Mouse (Mus musculus) splenic B cell, adult 2 months (primary cell): ENCODE data around the gene Tspan4.

Experiments
- DNase-seq: peaks from one replicate; pipeline ENCODE4 v3.0.0-alpha.2; 2011; ENCODE audit warnings: low read depth, low spot score
- H3K27me3 ChIP-seq: 2 replicates; pipeline ENCODE4 v1.6.1; 2012; ENCODE audit warnings: mild to moderate bottlenecking, low read length, moderate library complexity, mixed read lengths; ENCODE audit not compliant: control insufficient read depth, poor library complexity, insufficient read depth, severe bottlenecking
- H3K36me3 ChIP-seq: 2 replicates; pipeline ENCODE4 v1.6.1; 2012; ENCODE audit warnings: mild to moderate bottlenecking, low read length, moderate library complexity, mixed read lengths; ENCODE audit not compliant: control insufficient read depth, poor library complexity, insufficient read depth, severe bottlenecking

Gene Tspan4

DNA sequence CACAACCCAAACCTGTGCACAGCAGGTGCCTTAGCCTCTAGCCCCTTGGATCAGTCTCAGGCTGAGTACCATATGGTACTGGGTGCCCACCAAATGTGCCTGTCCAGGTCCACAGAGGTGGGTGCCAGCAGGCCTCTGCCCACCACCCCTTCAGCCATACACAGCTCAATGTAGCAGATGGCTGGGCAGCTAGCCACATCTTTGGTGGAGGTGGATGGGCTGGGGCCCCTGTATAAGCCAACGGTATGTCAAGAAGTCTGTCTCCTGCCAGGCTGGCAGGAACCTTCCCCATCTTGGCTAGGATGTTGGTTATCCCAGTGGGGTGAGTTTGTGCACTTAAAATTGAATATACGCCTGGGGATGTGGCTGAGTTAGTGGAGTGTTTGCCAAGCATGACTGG is 10.6 kb downstream of the Tspan4 start:
- H3K27me3 ChIP-seq, result no peaks in the 10 kb centered on the region
- no peak for DNase-seq
- no peaks in the 10 kb centered on the region for H3K36me3 ChIP-seq

DNA sequence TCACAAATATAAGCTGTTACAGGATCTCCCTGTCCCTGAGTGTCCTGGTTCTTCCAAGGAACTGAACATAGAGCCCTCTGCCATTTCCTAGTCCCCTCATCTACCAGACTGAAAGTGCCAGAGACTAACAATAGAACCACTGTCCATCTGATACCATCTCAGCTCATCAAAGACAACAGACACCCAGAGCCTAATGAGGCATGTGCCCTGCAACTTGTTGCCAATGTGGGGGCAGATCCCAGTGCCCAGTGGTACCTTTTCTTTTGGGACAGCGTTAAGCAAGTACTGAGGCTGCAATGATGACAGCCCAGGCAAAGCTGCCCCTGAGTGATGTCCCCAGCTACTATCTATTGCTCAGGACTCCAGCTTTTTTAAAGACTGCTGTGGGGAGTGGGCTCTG is 11.2 kb downstream of the Tspan4 start:
- H3K27me3 ChIP-seq, result no peaks in the 10 kb centered on the region
- no peaks in the 10 kb centered on the region for H3K36me3 ChIP-seq
- no peak for DNase-seq

DNA sequence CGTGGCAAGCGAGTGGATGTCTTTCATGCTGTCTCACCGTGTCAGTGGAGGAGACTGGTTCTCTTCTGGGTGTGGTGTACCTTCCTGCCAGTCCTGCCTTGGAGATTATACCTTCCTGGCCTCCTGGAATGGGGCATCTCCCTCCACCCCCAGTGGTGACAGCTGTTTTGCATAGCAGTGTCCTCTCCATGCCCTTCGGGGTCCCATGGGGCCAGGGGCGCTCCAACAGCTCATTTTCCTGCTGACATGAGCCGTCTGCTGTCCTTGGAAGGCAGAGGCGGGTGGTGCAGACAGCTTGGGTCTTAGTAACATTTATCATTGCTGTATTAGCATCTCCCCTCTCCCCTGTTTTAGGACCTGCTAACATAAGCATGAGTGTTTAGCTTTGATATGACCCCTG is 12.1 kb downstream of the Tspan4 start:
- Histone ChIP-seq H3K36me3 (no peaks in the 10 kb centered on the region), H3K27me3 (no peaks in the 10 kb centered on the region)
- DNase-seq, result no peak

DNA sequence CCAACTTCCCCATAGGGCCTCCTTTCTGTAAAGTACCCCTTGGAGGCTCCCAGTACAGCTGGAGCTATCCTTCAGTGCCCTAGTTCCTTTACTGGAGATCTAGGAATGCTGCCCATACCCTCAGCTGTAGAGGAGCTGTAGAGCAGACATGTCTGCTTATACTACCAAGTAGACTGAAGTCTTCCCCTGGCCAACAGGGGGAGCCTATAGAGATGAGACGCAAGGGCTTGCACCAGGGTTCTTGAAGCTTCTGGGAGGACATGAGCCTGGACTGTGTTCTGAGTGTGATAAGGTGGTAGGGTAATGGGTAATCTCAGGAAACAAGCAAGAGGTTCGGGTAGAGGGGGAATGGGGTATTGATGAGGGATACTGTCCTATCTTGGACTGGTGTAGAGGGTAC is 16.1 kb downstream of the Tspan4 start:
- peak; percentile 36 for DNase-seq
- Histone ChIP-seq H3K27me3 (no peaks in the 10 kb centered on the region), H3K36me3 (no peaks in the 10 kb centered on the region)

DNA sequence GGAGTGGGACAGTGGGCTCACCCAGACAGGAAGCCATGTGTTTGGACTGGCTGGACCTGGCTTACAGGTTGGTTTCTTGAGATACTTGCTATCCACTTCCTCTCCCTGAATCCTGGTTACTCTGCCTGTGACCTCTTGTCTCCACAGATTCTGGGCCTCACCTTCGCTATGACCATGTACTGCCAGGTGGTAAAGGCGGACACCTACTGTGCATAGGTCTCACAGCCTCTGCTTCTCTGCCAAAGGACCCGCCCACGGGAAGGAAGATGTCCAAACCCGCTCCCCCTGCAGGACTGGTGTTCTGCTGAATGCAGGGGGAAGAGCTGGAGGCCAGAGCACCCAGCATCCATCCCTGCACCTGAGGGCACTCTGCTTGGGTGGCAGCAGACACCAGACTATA is 17.7 kb downstream of the Tspan4 start:
- no peak for DNase-seq
- H3K36me3 ChIP-seq, result no peaks in the 10 kb centered on the region
- no peaks in the 10 kb centered on the region for H3K27me3 ChIP-seq

DNA sequence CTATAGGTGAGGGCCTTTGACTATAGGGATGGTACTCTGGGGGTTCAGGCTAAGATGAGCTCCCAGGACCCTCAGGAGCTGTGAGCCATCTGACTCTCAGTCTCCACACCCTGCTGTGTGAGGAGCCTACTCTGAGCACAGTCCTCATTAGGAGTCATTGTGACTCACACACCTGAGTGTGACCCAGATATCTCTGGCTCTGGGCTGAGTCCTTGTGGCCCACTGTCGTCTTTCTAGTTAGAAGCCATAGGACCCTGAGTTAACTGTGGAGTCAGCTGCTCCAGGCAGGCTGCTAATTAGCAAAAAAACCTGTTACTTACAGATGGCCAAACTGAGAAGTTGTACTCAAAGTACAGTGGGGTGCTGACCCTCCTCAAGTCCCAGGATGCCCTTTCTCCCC is 18.7 kb downstream of the Tspan4 start:
- H3K36me3 ChIP-seq, result no peaks in the 10 kb centered on the region
- no peaks in the 10 kb centered on the region for H3K27me3 ChIP-seq
- DNase-seq, result no peak

DNA sequence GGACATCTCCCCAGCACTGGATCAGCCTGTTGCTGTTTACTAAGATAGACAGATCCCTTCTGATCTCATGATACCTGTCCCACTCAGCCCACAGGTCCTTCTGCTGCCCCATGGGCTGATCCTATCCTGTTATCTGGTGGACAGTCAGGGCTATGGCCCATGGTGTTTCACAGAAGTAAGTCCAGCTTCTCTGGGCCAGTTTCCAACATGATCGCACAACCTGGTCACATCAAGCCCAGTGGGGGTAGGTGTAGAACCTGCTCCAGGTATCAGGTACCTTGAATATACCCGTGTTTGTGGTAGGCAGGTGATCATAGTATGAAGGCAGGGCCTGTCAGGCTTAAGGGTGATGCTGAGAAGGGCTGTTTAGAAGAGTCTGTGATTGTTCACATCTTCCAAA is 20.3 kb downstream of the Tspan4 start:
- DNase-seq, result no peak
- no peaks in the 10 kb centered on the region for H3K36me3 ChIP-seq

DNA sequence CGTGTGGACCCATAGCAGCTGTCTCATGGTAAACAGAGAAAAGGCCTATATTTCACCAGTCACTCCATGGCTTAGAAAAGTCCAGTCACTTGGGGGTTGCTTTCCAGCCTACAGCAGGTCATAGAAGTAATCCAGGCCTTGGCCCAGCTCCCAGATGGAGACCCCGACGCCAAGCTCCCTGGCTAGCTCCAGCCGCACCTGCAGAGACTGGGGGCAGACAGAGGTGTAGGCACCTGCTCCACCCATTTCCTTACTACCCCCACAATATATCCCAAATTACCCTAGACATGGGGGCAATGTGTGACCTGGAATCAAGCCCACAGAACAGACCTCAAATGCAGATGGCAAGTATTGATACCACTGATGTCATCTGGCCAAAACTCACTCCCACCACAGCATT is 20.9 kb downstream of the Tspan4 start:
- Histone ChIP-seq H3K36me3 (no peaks in the 10 kb centered on the region), H3K27me3 (no peaks in the 10 kb centered on the region)
- DNase-seq, result no peak

More for the DNA sequence above, 20.3 kb downstream of the Tspan4 start:
- no peaks in the 10 kb centered on the region for H3K27me3 ChIP-seq

DNA sequence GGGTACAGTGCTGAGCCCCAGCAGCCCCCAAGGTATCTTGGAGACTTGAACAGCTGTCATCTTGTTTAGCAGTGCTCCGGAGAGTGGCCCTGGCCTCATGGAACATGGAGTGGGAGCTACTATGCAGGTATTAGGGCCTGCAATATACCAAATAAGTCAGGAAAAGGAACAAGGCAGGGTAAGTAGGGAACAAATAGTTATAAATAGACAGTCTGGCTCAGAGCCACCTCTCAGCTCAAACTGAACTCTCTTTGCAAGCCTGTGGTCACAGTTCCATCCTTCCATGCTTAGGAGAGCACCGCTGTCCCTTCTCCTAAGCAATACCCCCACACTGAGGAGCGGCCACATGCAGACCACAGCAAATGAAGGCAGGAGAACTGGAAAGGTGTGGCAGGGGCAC is 22.6 kb downstream of the Tspan4 start:
- Histone ChIP-seq H3K36me3 (no peaks in the 10 kb centered on the region), H3K27me3 (no peaks in the 10 kb centered on the region)
- DNase-seq, result no peak

DNA sequence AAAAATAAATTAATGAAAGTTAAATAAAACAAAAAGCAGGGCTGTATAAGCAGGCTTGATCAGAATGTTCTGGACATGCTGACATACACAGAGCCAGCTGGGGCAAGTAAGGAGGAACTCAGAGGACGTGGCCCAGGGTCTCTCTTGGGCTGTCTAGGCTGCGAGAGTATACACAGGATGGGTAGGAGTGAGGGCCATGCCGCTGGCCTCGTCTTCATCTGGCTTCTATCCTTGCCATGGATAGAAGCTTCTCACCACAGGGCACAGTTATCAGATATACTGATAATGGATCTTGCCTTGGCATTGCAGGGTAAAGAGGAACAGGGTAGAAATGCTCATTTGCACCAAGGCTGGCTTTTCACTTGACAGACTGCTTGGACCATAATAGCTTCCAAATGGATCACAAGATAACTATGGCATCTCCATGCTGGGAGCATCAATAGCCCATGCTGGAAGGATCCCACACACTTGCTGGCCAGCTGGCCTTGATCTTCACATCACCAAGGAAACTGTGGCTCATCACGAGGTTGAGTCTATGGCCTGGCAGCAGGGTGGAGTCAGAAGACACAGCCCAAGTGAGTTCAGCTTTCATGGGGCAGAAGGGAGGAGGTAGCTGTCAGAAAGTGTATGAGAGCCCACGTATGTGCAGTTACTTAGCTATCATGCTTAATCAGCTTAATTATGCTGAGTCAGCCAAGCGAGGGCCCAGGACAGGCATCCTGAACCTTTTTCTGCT is 26.9 kb downstream of the Tspan4 start:
- Histone ChIP-seq H3K36me3 (no peaks in the 10 kb centered on the region), H3K27me3 (no peaks in the 10 kb centered on the region)
- DNase-seq, result no peak

DNA sequence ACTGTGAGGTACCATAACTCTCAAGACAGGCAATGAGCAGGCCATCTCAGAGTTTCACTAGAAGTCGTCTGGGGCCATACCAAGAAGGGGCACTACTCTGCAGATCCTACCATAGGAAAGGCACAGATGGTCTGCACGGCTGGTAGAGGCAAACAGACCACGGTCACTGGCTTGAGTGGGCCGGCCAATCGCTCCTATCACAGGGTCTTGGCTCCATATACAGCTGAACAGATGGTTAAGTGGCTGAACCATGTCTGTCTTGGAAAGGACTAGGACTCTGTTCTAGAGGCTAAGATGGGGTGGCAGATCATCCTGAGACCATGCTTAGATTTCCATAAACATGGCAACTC is 27.5 kb downstream of the Tspan4 start:
- DNase-seq, result no peak
- no peaks in the 10 kb centered on the region for H3K27me3 ChIP-seq
- H3K36me3 ChIP-seq, result no peaks in the 10 kb centered on the region

DNA sequence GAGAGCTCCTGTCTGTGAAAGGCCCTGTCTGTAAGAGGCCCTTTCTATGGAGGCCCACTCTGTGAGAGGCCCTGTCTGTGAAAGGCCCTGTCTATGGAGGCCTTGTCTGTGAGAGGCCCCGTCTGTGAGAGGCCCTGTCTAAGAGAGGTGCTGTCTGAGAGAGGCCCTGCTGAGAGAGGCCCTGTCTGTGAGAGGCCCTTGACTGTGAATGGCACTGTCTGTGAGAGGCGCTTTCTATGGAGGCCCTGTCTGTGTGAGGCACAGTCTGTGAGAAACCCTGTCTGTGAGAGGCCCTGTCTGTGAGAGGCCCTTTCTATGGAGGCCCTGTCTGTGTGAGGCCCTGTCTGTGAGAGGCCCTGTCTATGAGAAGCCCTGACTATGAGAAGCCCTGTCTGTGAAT is 31.2 kb downstream of the Tspan4 start:
- Histone ChIP-seq H3K36me3 (no peaks in the 10 kb centered on the region), H3K27me3 (no peaks in the 10 kb centered on the region)
- no peak for DNase-seq

DNA sequence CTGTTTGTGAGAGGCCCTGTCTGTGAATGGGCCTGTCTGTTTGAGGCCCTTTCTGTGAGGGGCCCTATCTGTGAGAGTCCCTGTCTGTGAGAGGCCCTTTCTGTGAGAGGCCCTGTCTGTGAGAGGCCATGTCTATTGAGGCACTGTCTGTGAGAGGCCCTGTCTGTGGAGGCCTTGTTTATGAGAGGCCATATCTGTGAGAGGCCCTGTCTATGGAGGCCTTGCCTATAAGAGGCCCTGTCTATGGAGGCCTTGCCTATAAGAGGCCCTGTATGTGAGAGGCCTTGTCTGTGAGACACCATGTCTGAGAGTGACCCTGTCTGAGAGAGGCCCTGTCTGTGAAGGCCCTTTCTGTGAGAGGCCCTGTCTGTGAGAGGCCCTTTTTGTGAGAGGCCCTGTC is 33.1 kb downstream of the Tspan4 start:
- DNase-seq, result no peak
- no peaks in the 10 kb centered on the region for H3K27me3 ChIP-seq
- no peaks in the 10 kb centered on the region for H3K36me3 ChIP-seq

DNA sequence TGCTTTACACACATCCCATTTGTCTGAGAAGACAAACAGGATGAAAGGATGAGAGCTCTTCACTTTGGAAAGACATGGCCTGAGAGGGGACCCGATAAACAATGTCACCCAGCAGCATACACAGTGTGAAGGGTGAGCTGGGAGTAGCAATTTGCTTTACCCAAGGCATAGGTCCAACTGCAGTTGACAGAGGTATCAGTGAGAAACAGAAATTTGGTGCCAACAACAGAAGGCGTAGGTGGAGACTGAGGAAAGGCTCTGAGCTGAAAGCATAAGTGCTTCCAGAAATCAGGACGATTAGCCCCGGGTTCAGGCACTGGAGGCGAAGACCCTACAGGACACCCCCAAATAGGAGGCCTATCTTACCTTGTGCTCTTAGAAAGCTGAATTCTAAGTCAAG is 35.2 kb downstream of the Tspan4 start:
- Histone ChIP-seq H3K27me3 (no peaks in the 10 kb centered on the region), H3K36me3 (no peaks in the 10 kb centered on the region)
- no peak for DNase-seq

DNA sequence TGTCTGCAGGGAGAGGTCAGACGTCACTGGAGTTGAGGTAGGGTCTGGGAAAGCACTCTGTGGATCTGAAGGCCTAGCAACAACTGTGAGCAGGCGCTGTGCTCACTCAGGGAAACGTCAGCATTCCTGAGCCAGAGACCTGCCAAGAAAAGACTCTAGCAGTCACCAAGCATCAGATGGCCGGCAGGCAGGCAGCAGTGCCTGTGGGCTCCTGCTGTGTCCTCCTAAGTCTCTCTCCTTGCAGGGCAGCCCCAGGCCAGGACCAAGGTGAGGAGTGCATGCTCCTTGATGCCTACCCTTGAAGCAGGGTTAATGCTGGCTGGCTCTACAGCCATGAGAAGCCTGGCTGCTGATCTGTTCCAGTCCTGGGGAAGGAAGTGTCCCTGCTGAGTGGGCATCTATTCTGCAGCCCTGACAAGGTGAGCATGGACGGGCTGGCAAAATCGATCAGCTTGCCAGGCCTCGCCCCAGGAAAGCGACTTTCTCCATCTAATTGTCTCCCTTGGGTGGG is 35.7 kb downstream of the Tspan4 start:
- no peaks in the 10 kb centered on the region for H3K27me3 ChIP-seq
- no peak for DNase-seq
- H3K36me3 ChIP-seq, result no peaks in the 10 kb centered on the region

DNA sequence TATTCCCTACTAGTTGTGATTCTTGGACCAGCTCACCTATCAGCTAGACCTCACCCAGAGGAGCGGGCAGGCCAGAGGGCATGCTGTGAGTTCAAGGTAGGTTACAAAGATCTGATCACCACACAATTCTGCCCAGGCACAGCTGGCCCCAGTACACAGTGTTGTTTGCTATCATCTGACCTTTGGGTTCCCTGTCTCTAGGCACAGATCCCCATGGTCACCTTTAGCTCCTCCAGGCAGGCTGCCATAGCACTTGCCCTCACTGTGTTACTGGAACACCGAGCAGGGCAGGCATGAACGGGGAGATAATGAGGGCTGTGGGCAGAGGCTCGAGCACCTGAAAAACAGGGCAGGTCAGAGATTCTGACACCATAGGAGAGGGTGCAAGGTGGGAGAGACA is 42.6 kb downstream of the Tspan4 start:
- Histone ChIP-seq H3K27me3 (no peaks in the 10 kb centered on the region), H3K36me3 (no peaks in the 10 kb centered on the region)
- no peak for DNase-seq
